Mouse (Mus musculus) kidney, adult 8-10 months (tissue): ENCODE measurements around the gene Nfx1.

Experiments used
- DNase-seq, 2 experiments: peaks; one replicate each; pipeline ENCODE4 v3.0.0; 2022

Gene Nfx1

GRCm38 (mm10) chr4:41047524-41048271, 77.0 kb downstream of the Nfx1 start, which contains the start of gene Aqp7:
Gene Aqp7 (minus strand): TSS chr4:41048139.
- DNase-seq = no peak

GRCm38 (mm10) chr4:41048926-41049325, 78.2 kb downstream of the Nfx1 start:
- DNase-seq = no peak

- DNase-seq = peak; percentile 69 to 85
Measured at GRCm38 (mm10) chr4:41050726-41051675, 80.3 kb downstream of the Nfx1 start.

- no peak for DNase-seq
Measured at GRCm38 (mm10) chr4:41051781-41052180, 81.1 kb downstream of the Nfx1 start.

GRCm38 (mm10) chr4:41055111-41055510, 84.4 kb downstream of the Nfx1 start:
- DNase-seq = no peak

- DNase-seq = peak in 1 of 2 experiments; percentile 61
Measured at GRCm38 (mm10) chr4:41056253-41056652, 85.5 kb downstream of the Nfx1 start.

- peak; percentile 44 to 52 for DNase-seq
Measured at GRCm38 (mm10) chr4:41056742-41057332, 86.1 kb downstream of the Nfx1 start.

- no peak for DNase-seq
Measured at GRCm38 (mm10) chr4:41057361-41057760, 86.7 kb downstream of the Nfx1 start.

GRCm38 (mm10) chr4:41063351-41063750, 92.6 kb downstream of the Nfx1 start:
- DNase-seq = no peak

- DNase-seq = no peak
Measured at GRCm38 (mm10) chr4:41063894-41064673, 93.4 kb downstream of the Nfx1 start.

- no peak for DNase-seq
Measured at GRCm38 (mm10) chr4:41065196-41065595, 94.5 kb downstream of the Nfx1 start.

- DNase-seq = no peak
Measured at GRCm38 (mm10) chr4:41071500-41072429, 101.1 kb downstream of the Nfx1 start.

- no peak for DNase-seq
Measured at GRCm38 (mm10) chr4:41073008-41073817, 102.5 kb downstream of the Nfx1 start.

- DNase-seq = no peak
Measured at GRCm38 (mm10) chr4:41074461-41074860, 103.8 kb downstream of the Nfx1 start.
